Mouse (Mus musculus): Measurements from ENCODE around the gene Tmem59. TPM values are rescaled to one million over a fixed set of nuclear protein-coding genes. Genes with fewer than 3 reads are reported as not detected.
A peak's percentile ranks its signal among the peaks of the same experiment; 100 is the strongest.

Tmem59 gene
- 142 TPM for polyA plus RNA-seq (2012; fragmentation: generic; extraction: Trizol)
- long read RNA-seq, experiment 1, transcript Tmem59-201 (8 exons, 1,775 nt): major isoform, 372 of 386 reads
- long read RNA-seq, experiment 1, partial matches to known transcripts: 5 of 386 reads
- long read RNA-seq, experiment 1, other reads (novel, unspliced or antisense): 8 of 386 reads
- long read RNA-seq, experiment 2, transcript Tmem59-201 (8 exons, 1,775 nt): major isoform, 348 of 353 reads
- long read RNA-seq, experiment 2, partial matches to known transcripts: 0 of 353 reads
- long read RNA-seq, experiment 2, other reads (novel, unspliced or antisense): 3 of 353 reads

DNA sequence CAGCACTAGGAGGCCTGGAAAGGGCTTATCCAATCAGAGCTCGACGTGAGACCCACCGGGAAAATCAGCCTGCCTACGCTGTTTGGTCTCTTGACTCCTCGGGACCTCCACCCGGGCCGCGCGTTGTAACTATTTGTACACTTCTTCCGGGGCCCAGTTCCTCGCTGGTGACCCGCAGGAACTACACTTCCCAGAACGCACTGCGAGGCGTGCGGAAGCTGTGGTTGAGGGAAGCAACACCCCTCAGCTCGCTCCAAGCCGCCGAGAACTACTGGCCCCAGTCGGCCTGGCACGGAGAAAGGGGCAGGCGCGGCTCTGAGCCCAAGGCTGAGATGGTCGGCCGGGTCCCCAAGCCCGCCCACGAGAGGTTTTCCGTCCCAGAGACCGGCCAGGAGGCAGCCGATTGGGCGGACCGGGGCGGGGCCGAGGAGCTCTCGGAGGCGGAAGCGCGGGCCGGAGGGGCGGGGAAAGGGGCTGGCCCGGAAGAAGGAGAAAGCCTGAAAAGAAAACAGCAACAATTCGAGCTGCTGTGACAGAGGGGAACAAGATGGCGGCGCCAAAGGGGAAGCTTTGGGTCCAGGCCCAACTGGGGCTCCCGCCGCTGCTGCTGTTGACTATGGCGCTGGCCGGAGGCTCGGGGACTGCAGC is at the start of gene Tmem59:
Gene Tmem59, plus strand, starts transcription at position 218 of the 648 bp plus-strand sequence.
- H3K36me3 ChIP-seq (ENCODE audit: control insufficient read depth, insufficient read depth): peaks cover 8% of the 10 kb centered on the region
- peak within 1 kb of the TSS; percentile 97 for H3ac ChIP-seq (ENCODE audit: control insufficient read depth, insufficient read length, low read depth)
- H3K79me3 ChIP-seq (ENCODE audit: low read depth): peaks cover 34% of the 10 kb centered on the region
- TF ChIP-seq MYOD1 (IDR thresholded peaks at IDR 0.05; ENCODE audit: control insufficient read depth, insufficient read length, low read depth) (no peak), MYOG (IDR thresholded peaks at IDR 0.05; ENCODE audit: control insufficient read depth, extremely low read depth, insufficient read length) (no peak), FOSL1 (IDR thresholded peaks at IDR 0.05; ENCODE audit: insufficient read depth, low read length, poor library complexity, severe bottlenecking) (no peak), USF1 (IDR thresholded peaks at IDR 0.05; ENCODE audit: low read depth) (no peak), CTCF (IDR thresholded peaks at IDR 0.05; ENCODE audit: control insufficient read depth, insufficient read depth, insufficient read length) (no peak), MAX (IDR thresholded peaks at IDR 0.05) (no peak), CEBPB (IDR thresholded peaks at IDR 0.05; ENCODE audit: low read depth) (no peak)
- peaks cover 58% of the 10 kb centered on the region for H3K79me2 ChIP-seq (ENCODE audit: control insufficient read depth, insufficient read depth)
- H3K4me3 ChIP-seq (ENCODE audit: insufficient read depth, poor library complexity, severe bottlenecking): peak within 1 kb of the TSS; percentile 83
- H3K27me3 ChIP-seq (ENCODE audit: control insufficient read depth, insufficient read depth, insufficient read length): no peaks in the 10 kb centered on the region

DNA sequence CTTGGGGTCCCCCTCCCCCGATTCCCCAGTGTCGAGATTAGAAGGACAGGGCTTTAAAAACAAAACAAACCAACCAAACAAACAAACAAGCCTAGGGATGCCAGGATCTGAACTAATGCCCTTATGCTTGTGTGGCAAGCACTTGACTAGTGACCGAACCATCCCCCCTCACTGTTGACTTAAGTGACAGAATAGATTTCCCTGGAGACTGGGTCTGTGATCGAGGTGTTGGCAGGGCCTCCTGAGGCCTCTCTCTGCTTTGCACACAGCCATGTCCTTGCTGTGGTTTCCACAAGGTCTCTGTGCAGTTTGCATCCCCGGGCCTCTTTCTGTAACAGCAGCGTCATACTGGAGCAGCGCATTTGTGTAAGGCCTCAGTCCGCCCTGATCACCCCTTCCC is 48.8 kb upstream of the Tmem59 start:
- Histone ChIP-seq H3K4me3 (ENCODE audit: insufficient read depth, poor library complexity, severe bottlenecking) (no peak overlapping the region), H3K79me2 (ENCODE audit: control insufficient read depth, insufficient read depth) (no peaks in the 10 kb centered on the region), H3K36me3 (ENCODE audit: control insufficient read depth, insufficient read depth) (no peaks in the 10 kb centered on the region), H3K79me3 (ENCODE audit: low read depth) (no peaks in the 10 kb centered on the region), H3ac (ENCODE audit: control insufficient read depth, insufficient read length, low read depth) (no peak overlapping the region), H3K27me3 (ENCODE audit: control insufficient read depth, insufficient read depth, insufficient read length) (no peaks in the 10 kb centered on the region)
- no peak for TF ChIP-seq FOSL1 (IDR thresholded peaks at IDR 0.05; ENCODE audit: insufficient read depth, low read length, poor library complexity, severe bottlenecking)

DNA sequence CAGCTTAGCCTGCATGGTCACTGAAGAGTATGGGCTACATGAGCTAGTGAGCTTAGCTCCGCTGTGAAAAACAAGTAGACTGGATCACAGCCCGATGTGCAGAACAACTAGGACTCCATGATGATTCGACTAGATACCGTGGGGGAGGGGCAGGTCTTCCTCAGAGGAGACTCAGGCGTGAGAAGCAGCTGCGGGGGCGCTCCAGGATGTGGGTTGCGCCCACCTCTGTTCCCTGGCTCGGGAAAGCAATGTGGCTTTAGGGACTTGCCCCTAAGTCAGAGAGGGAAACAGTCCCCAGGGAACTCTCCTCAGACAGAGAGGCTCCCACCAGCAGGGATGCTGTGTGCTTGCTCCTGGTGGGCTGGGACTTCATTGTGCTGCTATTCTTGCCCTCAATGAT is 47.7 kb upstream of the Tmem59 start:
- Histone ChIP-seq H3K79me3 (ENCODE audit: low read depth) (no peaks in the 10 kb centered on the region), H3K27me3 (ENCODE audit: control insufficient read depth, insufficient read depth, insufficient read length) (no peaks in the 10 kb centered on the region), H3K4me3 (ENCODE audit: insufficient read depth, poor library complexity, severe bottlenecking) (no peak overlapping the region), H3K79me2 (ENCODE audit: control insufficient read depth, insufficient read depth) (no peaks in the 10 kb centered on the region), H3K36me3 (ENCODE audit: control insufficient read depth, insufficient read depth) (no peaks in the 10 kb centered on the region), H3ac (ENCODE audit: control insufficient read depth, insufficient read length, low read depth) (no peak overlapping the region)
- no peak for TF ChIP-seq CEBPB (IDR thresholded peaks at IDR 0.05; ENCODE audit: low read depth)
- no peak for TF ChIP-seq CTCF (IDR thresholded peaks at IDR 0.05; ENCODE audit: control insufficient read depth, insufficient read depth, insufficient read length)
- TF ChIP-seq MAX (IDR thresholded peaks at IDR 0.05): no peak
- no peak for TF ChIP-seq MYOG (IDR thresholded peaks at IDR 0.05; ENCODE audit: control insufficient read depth, extremely low read depth, insufficient read length)
- no peak for TF ChIP-seq MYOD1 (IDR thresholded peaks at IDR 0.05; ENCODE audit: control insufficient read depth, insufficient read length, low read depth)
- no peak for TF ChIP-seq FOSL1 (IDR thresholded peaks at IDR 0.05; ENCODE audit: insufficient read depth, low read length, poor library complexity, severe bottlenecking)
- no peak for TF ChIP-seq USF1 (IDR thresholded peaks at IDR 0.05; ENCODE audit: low read depth)

DNA sequence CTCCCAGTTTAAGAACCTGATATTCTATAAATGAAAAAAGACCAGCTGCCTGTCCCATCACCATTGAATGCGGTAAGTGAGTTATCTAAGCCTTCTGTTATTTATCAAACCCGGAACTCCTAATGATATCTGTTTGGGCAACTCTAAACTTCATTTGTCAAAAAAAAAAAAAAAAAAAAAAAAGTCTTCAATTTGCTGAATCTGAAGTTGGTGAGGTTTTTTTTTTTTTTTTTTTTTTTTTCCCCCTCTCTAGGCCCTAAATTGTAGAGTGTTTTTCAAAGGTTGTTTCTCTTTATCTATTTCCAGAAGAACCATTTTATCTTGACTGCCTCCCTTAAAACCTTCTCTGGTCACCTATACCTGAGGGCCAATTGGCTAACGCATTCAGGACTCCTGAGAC is 43.3 kb upstream of the Tmem59 start:
- no peak overlapping the region for H3ac ChIP-seq (ENCODE audit: control insufficient read depth, insufficient read length, low read depth)
- no peaks in the 10 kb centered on the region for H3K36me3 ChIP-seq (ENCODE audit: control insufficient read depth, insufficient read depth)
- H3K79me2 ChIP-seq (ENCODE audit: control insufficient read depth, insufficient read depth): no peaks in the 10 kb centered on the region
- no peaks in the 10 kb centered on the region for H3K27me3 ChIP-seq (ENCODE audit: control insufficient read depth, insufficient read depth, insufficient read length)
- no peaks in the 10 kb centered on the region for H3K79me3 ChIP-seq (ENCODE audit: low read depth)
- no peak overlapping the region for H3K4me3 ChIP-seq (ENCODE audit: insufficient read depth, poor library complexity, severe bottlenecking)
- no peak for TF ChIP-seq MYOD1 (IDR thresholded peaks at IDR 0.05; ENCODE audit: control insufficient read depth, insufficient read length, low read depth)
- TF ChIP-seq CTCF (IDR thresholded peaks at IDR 0.05; ENCODE audit: control insufficient read depth, insufficient read depth, insufficient read length): no peak
- TF ChIP-seq MAX (IDR thresholded peaks at IDR 0.05): no peak
- TF ChIP-seq USF1 (IDR thresholded peaks at IDR 0.05; ENCODE audit: low read depth): no peak
- no peak for TF ChIP-seq CEBPB (IDR thresholded peaks at IDR 0.05; ENCODE audit: low read depth)
- no peak for TF ChIP-seq MYOG (IDR thresholded peaks at IDR 0.05; ENCODE audit: control insufficient read depth, extremely low read depth, insufficient read length)
- no peak for TF ChIP-seq FOSL1 (IDR thresholded peaks at IDR 0.05; ENCODE audit: insufficient read depth, low read length, poor library complexity, severe bottlenecking)

DNA sequence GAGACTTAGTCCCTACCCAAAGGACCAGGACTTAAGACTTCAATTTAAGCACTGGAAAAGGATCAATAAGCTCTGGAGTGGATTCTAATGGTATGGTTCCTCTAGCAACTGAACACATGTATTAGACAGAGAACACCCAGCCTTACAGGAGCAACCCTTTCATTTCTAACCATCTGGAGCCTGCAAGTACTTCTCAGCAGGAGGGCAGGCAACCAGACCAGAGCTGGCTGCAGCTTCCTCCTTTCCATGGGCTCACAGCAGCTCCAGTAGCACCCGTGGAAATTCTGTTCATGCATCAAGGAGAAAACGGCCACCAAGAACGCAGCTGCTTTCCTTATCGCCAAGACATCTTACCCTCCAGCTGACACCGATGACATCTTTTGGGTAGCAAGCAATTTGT is 42.5 kb upstream of the Tmem59 start:
- Histone ChIP-seq H3K4me3 (ENCODE audit: insufficient read depth, poor library complexity, severe bottlenecking) (no peak overlapping the region), H3K36me3 (ENCODE audit: control insufficient read depth, insufficient read depth) (no peaks in the 10 kb centered on the region), H3K27me3 (ENCODE audit: control insufficient read depth, insufficient read depth, insufficient read length) (no peaks in the 10 kb centered on the region), H3K79me3 (ENCODE audit: low read depth) (no peaks in the 10 kb centered on the region), H3ac (ENCODE audit: control insufficient read depth, insufficient read length, low read depth) (no peak overlapping the region), H3K79me2 (ENCODE audit: control insufficient read depth, insufficient read depth) (no peaks in the 10 kb centered on the region)
- no peak for TF ChIP-seq MYOD1 (IDR thresholded peaks at IDR 0.05; ENCODE audit: control insufficient read depth, insufficient read length, low read depth)
- no peak for TF ChIP-seq MYOG (IDR thresholded peaks at IDR 0.05; ENCODE audit: control insufficient read depth, extremely low read depth, insufficient read length)
- no peak for TF ChIP-seq USF1 (IDR thresholded peaks at IDR 0.05; ENCODE audit: low read depth)
- no peak for TF ChIP-seq MAX (IDR thresholded peaks at IDR 0.05)
- TF ChIP-seq CTCF (IDR thresholded peaks at IDR 0.05; ENCODE audit: control insufficient read depth, insufficient read depth, insufficient read length): no peak
- TF ChIP-seq FOSL1 (IDR thresholded peaks at IDR 0.05; ENCODE audit: insufficient read depth, low read length, poor library complexity, severe bottlenecking): no peak
- TF ChIP-seq CEBPB (IDR thresholded peaks at IDR 0.05; ENCODE audit: low read depth): no peak
